ENCODE assay signal across 9 mouse cellular contexts in the genomic region with DNA sequence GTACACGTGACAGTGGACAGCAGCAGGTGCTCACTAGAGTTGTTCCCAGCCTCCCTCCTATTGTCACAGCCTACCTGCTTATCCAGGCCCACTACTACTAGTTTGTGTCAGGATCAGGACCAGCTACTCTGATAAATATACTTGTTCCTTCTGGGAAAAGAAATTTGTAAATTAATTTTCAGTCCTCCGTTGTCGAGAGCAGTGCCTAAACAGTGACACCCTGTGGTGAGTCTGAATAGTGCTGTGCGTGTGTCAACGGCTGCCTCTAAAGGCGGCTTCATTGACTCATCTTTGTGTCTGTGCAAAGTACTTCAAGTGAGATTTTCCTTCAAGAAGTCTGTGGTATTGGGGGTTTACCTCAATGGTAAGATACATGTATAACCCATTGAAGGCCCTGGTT. TPM values are rescaled to one million over a fixed set of nuclear protein-coding genes. Genes with fewer than 3 reads are reported as not detected.
DNase-seq lines count a peak whose midpoint lies in the region; ATAC-seq and TF ChIP-seq lines count a peak whose summit lies in the region.
"Had no signal": no experiment of that assay in that cellular context is flagged by ENCODE, and none has a peak within 500 bp of the region (broad histone marks: within the 10 kb centered on the region; RNA-seq: fewer than 3 reads in every experiment).

No protein-coding gene starts in this region.

- no peaks in the 10 kb centered on the region for H3K27me3 ChIP-seq in intestine, postnatal 0 days (replicated peaks; ENCODE audit: control insufficient read depth, insufficient read depth, low read length)
- no peaks in the 10 kb centered on the region for H3K27me3 ChIP-seq in intestine, embryonic 16.5 days (replicated peaks; ENCODE audit: control insufficient read depth, insufficient read depth, low read length)
- H3K27me3 ChIP-seq in CH12.LX (replicated peaks) = no peaks in the 10 kb centered on the region

- H3K4me2 ChIP-seq in intestine, postnatal 0 days (replicated peaks; ENCODE audit: low read depth) = no peak overlapping the region
- H3K4me2 ChIP-seq in intestine, embryonic 16.5 days (ENCODE audit: low read depth, low read length) = no peak overlapping the region
- H3K4me2 ChIP-seq in CH12.LX (ENCODE audit: insufficient read depth, low read depth, poor library complexity, severe bottlenecking) = no peak overlapping the region

- DNase-seq in CH12.LX (ENCODE audit: extremely low read depth) = peak; percentile 65
- peak; percentile 33 to 55 for DNase-seq in layer of hippocampus, postnatal 36 days
- no peak for DNase-seq in ovary, postnatal 10 days (ENCODE audit: low spot score)

- H3K4me3 ChIP-seq in intestine, postnatal 0 days (ENCODE audit: low read depth, low read length) = no peak overlapping the region
- H3K4me3 ChIP-seq in intestine, embryonic 16.5 days (ENCODE audit: low read length) = no peak overlapping the region
- no peak overlapping the region for H3K4me3 ChIP-seq in CH12.LX (replicated peaks in 1 of 3; ENCODE audit: low read depth in 2 of 3, low read length in 2 of 3, poor library complexity in 1 of 3)
- no peak overlapping the region for H3K4me3 ChIP-seq in embryonic fibroblast, embryonic 13.5 days (ENCODE audit: insufficient read depth, low read length)

- peak; percentile 63 for TF ChIP-seq RAD21 in CH12.LX (IDR thresholded peaks at IDR 0.05; ENCODE audit: low read depth, low read length)

- dilution Hi-C loops in CH12.LX (cut with MboI; ENCODE audit: extremely low pct_ligation_motif_present, extremely low pct_unique_long_range_greater_than_20kb, low sequenced_read_pairs) = no loop called here

- peak; percentile 86 for TF ChIP-seq CTCF in intestine, postnatal 0 days (IDR thresholded peaks at IDR 0.05; ENCODE audit: low read depth)
- peak; percentile 85 to 87 for TF ChIP-seq CTCF in CH12.LX (conservative IDR thresholded peaks at IDR 0.05 in 1 of 2, IDR thresholded peaks at IDR 0.05 in 1 of 2; ENCODE audit: low read depth in 2 of 2, low read length in 2 of 2)
- peak; percentile 76; the same call in 1 of the 2 replicates for TF ChIP-seq CTCF in embryonic fibroblast, embryonic 13.5 days (IDR thresholded peaks at IDR 0.05; ENCODE audit: borderline replicate concordance, insufficient read depth, low read length)

- H3K9ac ChIP-seq in intestine, postnatal 0 days (ENCODE audit: low read depth, low read length) = no peak overlapping the region
- no peak overlapping the region for H3K9ac ChIP-seq in intestine, embryonic 16.5 days (ENCODE audit: low read depth, low read length)
- no peak overlapping the region for H3K9ac ChIP-seq in CH12.LX (ENCODE audit: insufficient read depth, low read depth)

- 37% methylated on average over 6 of the region's 6 CpGs for WGBS in intestine, postnatal 0 days
- 42% methylated on average over 6 of the region's 6 CpGs for WGBS in intestine, embryonic 16.5 days

- H3K9me3 ChIP-seq in intestine, postnatal 0 days (ENCODE audit: control insufficient read depth) = no peaks in the 10 kb centered on the region
- no peaks in the 10 kb centered on the region for H3K9me3 ChIP-seq in intestine, embryonic 16.5 days (ENCODE audit: control insufficient read depth, low read length)
- H3K9me3 ChIP-seq in CH12.LX (replicated peaks; ENCODE audit: low read length) = no peaks in the 10 kb centered on the region

- TF ChIP-seq EP300 in CH12.LX (IDR thresholded peaks at IDR 0.05; ENCODE audit: low read length) = no peak

- no peaks in the 10 kb centered on the region for H3K4me1 ChIP-seq in intestine, postnatal 0 days (replicated peaks; ENCODE audit: control insufficient read depth, insufficient read depth, low read length)
- no peaks in the 10 kb centered on the region for H3K4me1 ChIP-seq in intestine, embryonic 16.5 days (ENCODE audit: control insufficient read depth, insufficient read depth, low read length)
- no peaks in the 10 kb centered on the region for H3K4me1 ChIP-seq in CH12.LX (ENCODE audit: control insufficient read depth in 1 of 2, insufficient read depth in 2 of 2)
- H3K4me1 ChIP-seq in embryonic fibroblast, embryonic 13.5 days (ENCODE audit: control insufficient read depth, insufficient read depth, low read length) = no peaks in the 10 kb centered on the region

- no peak for TF ChIP-seq POLR2A in CH12.LX (IDR thresholded peaks at IDR 0.05; ENCODE audit: low read depth, low read length)
- TF ChIP-seq POLR2A in embryonic fibroblast, embryonic 13.5 days (IDR thresholded peaks at IDR 0.05; ENCODE audit: low read depth, low read length) = no peak

- peaks cover 70% of the 10 kb centered on the region for H3K36me3 ChIP-seq in intestine, postnatal 0 days (ENCODE audit: control insufficient read depth, insufficient read depth)
- peaks cover 32% of the 10 kb centered on the region for H3K36me3 ChIP-seq in intestine, embryonic 16.5 days (ENCODE audit: control insufficient read depth, insufficient read depth, low read length)
- H3K36me3 ChIP-seq in CH12.LX (replicated peaks in 1 of 2; ENCODE audit: control insufficient read depth in 1 of 2, insufficient read depth in 1 of 2, low read length in 1 of 2) = peaks cover 74 to 82% of the 10 kb centered on the region in 2 experiments

- in situ Hi-C loops in CH12.LX (cut with MboI; ENCODE audit: low pct_ligation_motif_present, low pct_unique_long_range_greater_than_20kb, low sequenced_read_pairs) = loop anchor here (5.0 kb wide), 1 partner anchor 95 kb away; no protein-coding TSS in a partner anchor

- H3K27ac ChIP-seq in intestine, postnatal 0 days (ENCODE audit: low read depth, low read length) = no peak overlapping the region
- no peak overlapping the region for H3K27ac ChIP-seq in intestine, embryonic 16.5 days (ENCODE audit: low read length)
- no peak overlapping the region for H3K27ac ChIP-seq in CH12.LX (ENCODE audit: insufficient read depth, low read depth)
- H3K27ac ChIP-seq in embryonic fibroblast, embryonic 13.5 days (ENCODE audit: insufficient read depth, low read length) = no peak overlapping the region
- H3K27ac ChIP-seq: macrophage had no signal

- no peaks in the 10 kb centered on the region for H3K79me2 ChIP-seq in CH12.LX (replicated peaks; ENCODE audit: control insufficient read depth, extremely low read depth, insufficient read depth, poor library complexity, severe bottlenecking)

- no peak for ATAC-seq in intestine, postnatal 0 days
- no peak for ATAC-seq in intestine, embryonic 16.5 days
- ATAC-seq in activated CD4-positive, CD25-positive, alpha-beta regulatory T cell, adult 4 months = peak; percentile 71
- ATAC-seq in neutrophil, adult 5-6 weeks (ENCODE audit: extremely low read depth, insufficient number of reproducible peaks, low FRiP score, poor library complexity, severe bottlenecking) = peak; percentile 45; the same call in 1 of the 2 replicates

TF ChIP-seq in CH12.LX, 34 proteins besides CTCF, POLR2A, EP300 and RAD21:
- TF ChIP-seq ZMIZ1 (IDR thresholded peaks at IDR 0.05; ENCODE audit: low read depth, low read length) (no peak), NRF1 (IDR thresholded peaks at IDR 0.05; ENCODE audit: low read depth, low read length) (no peak), USF2 (conservative IDR thresholded peaks at IDR 0.05; ENCODE audit: low read depth, low read length) (no peak), CHD1 (IDR thresholded peaks at IDR 0.05; ENCODE audit: low read depth, low read length) (no peak), JUND (conservative IDR thresholded peaks at IDR 0.05; ENCODE audit: low read depth, low read length) (no peak), POLR2AphosphoS2 (IDR thresholded peaks at IDR 0.05; ENCODE audit: low read depth, low read length) (peak; percentile 32; the same call in 1 of the 2 replicates), MAX (IDR thresholded peaks at IDR 0.05; ENCODE audit: low read length) (no peak), SMC3 (IDR thresholded peaks at IDR 0.05; ENCODE audit: low read depth, low read length) (peak; percentile 72)
TF ChIP-seq in CH12.LX: peak in this region for 2.

RNA-seq across cellular contexts. Expression of a gene that starts 35.5 kb away (rescaled TPM):
- not detected in 2 replicates for polyA plus RNA-seq in intestine, postnatal 0 days (2015; fragmentation: Nextera tagmentation; extraction: Ambion mirVana)
- polyA plus RNA-seq in intestine, embryonic 16.5 days (2015; fragmentation: Nextera tagmentation; extraction: Ambion mirVana) = not detected in 2 replicates
- total RNA-seq in CH12.LX (2012; rRNA removed) (0.13 TPM in 1 of 2 replicates, not detected in the other), CH12.LX (2014; rRNA removed) (not detected in 2 replicates)
- not detected in 2 replicates for polyA plus RNA-seq in CH12.LX (2012; ENCODE audit: insufficient read length, low read depth)
- under 1 TPM in 1 of 2 experiments, not detected in 1; 0.22 TPM for polyA plus RNA-seq in activated CD4-positive, CD25-positive, alpha-beta regulatory T cell, adult 4 months (2017; shearing (Covaris generic))
- not detected in 2 replicates for polyA plus RNA-seq in embryonic fibroblast, embryonic 13.5 days (2011; ENCODE audit: insufficient read length, low read depth, missing spikeins)
- not detected for total RNA-seq in layer of hippocampus, postnatal 36 days (2021)
- total RNA-seq in neutrophil, adult 5-6 weeks (2017) = not detected in 2 replicates
- polyA plus RNA-seq: macrophage had no signal

RNA-seq across cellular contexts. Expression of a gene that starts 46.5 kb away (rescaled TPM):
- polyA plus RNA-seq in intestine, postnatal 0 days (2015; fragmentation: Nextera tagmentation; extraction: Ambion mirVana) = 43.2 and 46.2 TPM in 2 replicates
- 70.7 and 71.1 TPM in 2 replicates for polyA plus RNA-seq in intestine, embryonic 16.5 days (2015; fragmentation: Nextera tagmentation; extraction: Ambion mirVana)
- total RNA-seq in CH12.LX (2012; rRNA removed) = 90.2 and 93.8 TPM in 2 replicates
- total RNA-seq in CH12.LX (2014; rRNA removed) = 127 and 134 TPM in 2 replicates
- polyA plus RNA-seq in CH12.LX (2012; ENCODE audit: insufficient read length, low read depth) = 91.9 and 102 TPM in 2 replicates
- 10 to 100 TPM; 76.7 to 88.9 TPM for polyA plus RNA-seq in activated CD4-positive, CD25-positive, alpha-beta regulatory T cell, adult 4 months (2017; shearing (Covaris generic))
- polyA plus RNA-seq in embryonic fibroblast, embryonic 13.5 days (2011; ENCODE audit: insufficient read length, low read depth, missing spikeins) = 56.9 and 58.1 TPM in 2 replicates
- total RNA-seq in layer of hippocampus, postnatal 36 days (2021) = 10 to 100 TPM; 53.2 to 55.0 TPM
- total RNA-seq in neutrophil, adult 5-6 weeks (2017) = 63.9 and 75.6 TPM in 2 replicates

RNA-seq across cellular contexts. Expression of a gene that starts 48.6 kb away (rescaled TPM):
- 9.6 and 11.5 TPM in 2 replicates for polyA plus RNA-seq in intestine, postnatal 0 days (2015; fragmentation: Nextera tagmentation; extraction: Ambion mirVana)
- 16.5 and 16.7 TPM in 2 replicates for polyA plus RNA-seq in intestine, embryonic 16.5 days (2015; fragmentation: Nextera tagmentation; extraction: Ambion mirVana)
- total RNA-seq in CH12.LX (2012; rRNA removed) (94.1 and 106 TPM in 2 replicates), CH12.LX (2014; rRNA removed) (33.4 and 38.2 TPM in 2 replicates)
- polyA plus RNA-seq in CH12.LX (2012; ENCODE audit: insufficient read length, low read depth) = 222 and 284 TPM in 2 replicates
- 10 to 100 TPM; 20.0 to 26.8 TPM for polyA plus RNA-seq in activated CD4-positive, CD25-positive, alpha-beta regulatory T cell, adult 4 months (2017; shearing (Covaris generic))
- 89.9 and 94.4 TPM in 2 replicates for polyA plus RNA-seq in embryonic fibroblast, embryonic 13.5 days (2011; ENCODE audit: insufficient read length, low read depth, missing spikeins)
- total RNA-seq in layer of hippocampus, postnatal 36 days (2021) = 10 to 100 TPM; 86.2 to 93.8 TPM
- total RNA-seq in neutrophil, adult 5-6 weeks (2017) = 37.7 and 42.5 TPM in 2 replicates

Comparison
In these comparisons a context has a peak if more than half of its experiments do, and no peak if none do; other contexts are left out.
1. ATAC-seq: peak in activated CD4-positive, CD25-positive, alpha-beta regulatory T cell, adult 4 months (single experiment) and neutrophil, adult 5-6 weeks (single experiment); none in intestine, postnatal 0 days (single experiment) and intestine, embryonic 16.5 days (single experiment).
2. Peak in every context shown above with its lines, with median percentiles within 50 percentile points of each other: CTCF ChIP-seq.